Mouse (Mus musculus) 3T3-L1 (cell line): ENCODE data around the gene Rnf126.

ENCODE experiments used
- DNase-seq: peaks from one replicate; pipeline ENCODE4 v3.0.0-alpha.2; 2015; ENCODE audit warnings: low read depth, low spot score

Rnf126 gene

GRCm38 (mm10) chr10:79735361-79735760 lies 31.4 kb downstream of the Rnf126 start:
- DNase-seq, result no peak

GRCm38 (mm10) chr10:79733847-79734246 lies 32.9 kb downstream of the Rnf126 start:
- DNase-seq, result no peak

DNA sequence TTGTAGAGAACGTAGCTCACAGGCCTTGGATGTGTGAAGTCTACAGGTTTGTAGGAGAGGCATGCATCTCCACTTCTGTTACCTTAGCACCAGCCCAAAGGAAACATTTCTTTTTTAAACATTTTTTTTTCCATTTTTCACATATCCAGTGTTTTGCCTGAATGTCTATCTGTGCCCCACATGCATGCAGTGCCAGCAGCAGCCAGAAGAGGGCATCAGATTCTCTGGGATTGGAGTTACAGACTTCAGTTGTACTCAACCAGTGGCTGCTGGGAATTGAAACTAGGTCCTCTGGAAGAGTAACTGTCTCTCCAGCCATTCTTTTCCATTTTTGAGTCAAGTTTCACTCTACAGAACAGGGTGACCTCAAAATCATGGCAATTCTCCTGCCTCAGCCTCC lies 34.3 kb downstream of the Rnf126 start:
- no peak for DNase-seq

DNA sequence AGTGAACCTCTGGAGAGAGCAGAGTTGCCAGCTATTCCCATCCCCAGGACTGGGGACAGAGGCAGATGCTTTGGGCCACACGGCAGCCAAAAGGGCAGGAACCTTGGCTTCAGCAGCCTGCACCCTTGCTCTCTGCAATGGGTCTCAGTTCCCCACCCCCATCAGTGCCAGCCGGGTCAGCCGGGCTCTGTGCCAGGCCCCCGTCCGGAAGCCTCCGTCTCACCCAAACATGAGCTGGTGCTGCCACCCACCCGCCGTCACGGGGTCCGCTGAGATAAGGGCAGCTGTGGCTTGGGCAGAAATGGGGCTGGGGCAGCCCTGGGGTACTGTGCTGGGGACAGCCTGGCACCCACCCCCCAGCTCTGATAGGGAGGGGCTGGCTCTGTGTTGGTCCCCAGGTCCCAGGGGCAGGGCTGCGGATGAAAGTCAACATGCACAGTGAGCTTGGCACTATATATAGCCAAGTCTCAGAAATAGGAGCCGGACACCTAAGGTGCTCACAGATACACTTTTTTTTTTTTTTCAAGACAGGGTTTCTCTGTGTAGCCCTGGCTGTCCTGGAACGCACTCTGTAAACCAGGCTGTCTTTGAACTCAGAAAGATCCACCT lies 37.3 kb downstream of the Rnf126 start:
- DNase-seq, result no peak

DNA sequence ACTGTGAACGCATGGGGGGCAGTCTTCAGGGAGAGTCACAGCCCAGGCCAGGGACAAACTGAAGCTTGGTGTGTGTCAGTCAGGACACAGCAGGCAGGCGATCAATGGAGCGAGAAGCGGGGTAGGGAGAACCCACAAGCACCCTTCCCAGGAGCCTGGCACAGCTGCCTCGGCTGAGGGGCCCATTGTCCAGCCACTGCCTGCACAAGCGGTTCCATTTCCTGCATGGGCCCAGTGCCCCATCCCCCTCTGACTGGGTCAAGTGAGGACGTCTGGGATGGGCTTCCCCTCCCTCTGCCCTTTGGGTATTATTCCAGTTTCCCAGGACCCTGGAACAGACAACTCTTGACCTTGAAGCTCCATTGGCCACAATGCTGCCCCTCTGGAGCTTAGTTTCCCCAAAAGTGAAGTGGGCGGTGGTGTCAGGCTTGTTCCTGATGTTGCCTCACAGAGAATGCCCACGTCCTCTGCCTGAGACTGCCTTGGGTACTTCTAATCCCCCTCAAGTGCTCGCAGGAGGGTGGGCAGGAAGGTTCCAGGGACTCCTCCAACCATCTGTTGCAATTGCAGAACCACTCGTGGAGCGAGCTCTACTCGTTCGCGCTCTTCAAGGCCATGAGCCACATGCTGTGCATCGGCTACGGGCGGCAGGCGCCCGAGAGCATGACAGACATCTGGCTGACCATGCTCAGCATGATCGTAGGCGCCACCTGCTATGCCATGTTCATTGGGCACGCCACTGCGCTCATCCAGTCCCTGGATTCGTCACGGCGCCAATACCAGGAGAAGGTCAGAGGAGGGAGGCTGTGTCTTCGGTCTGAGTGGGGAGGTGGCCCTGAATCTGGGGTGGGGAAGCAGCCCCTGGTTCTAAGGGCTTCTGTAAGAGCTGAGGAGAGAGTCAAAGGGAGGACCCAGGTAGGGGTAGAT lies 38.2 kb downstream of the Rnf126 start:
- DNase-seq, result no peak

DNA sequence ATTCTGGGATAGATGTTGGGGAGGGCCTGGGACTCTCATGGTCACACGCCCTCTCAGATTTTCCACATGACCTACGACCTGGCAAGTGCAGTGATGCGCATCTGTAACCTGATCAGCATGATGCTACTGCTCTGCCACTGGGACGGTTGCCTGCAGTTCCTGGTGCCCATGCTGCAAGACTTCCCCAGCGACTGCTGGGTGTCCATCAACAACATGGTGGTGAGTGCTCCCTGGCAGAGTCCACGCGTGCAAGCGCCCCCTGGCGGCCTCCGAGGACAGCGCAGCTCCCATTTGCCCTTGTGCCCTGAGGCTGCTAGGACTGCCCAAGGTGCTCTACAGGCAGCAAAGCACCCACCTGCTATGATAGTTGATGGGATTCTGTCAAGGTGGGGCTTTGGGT lies 40.7 kb downstream of the Rnf126 start:
- DNase-seq, result no peak

DNA sequence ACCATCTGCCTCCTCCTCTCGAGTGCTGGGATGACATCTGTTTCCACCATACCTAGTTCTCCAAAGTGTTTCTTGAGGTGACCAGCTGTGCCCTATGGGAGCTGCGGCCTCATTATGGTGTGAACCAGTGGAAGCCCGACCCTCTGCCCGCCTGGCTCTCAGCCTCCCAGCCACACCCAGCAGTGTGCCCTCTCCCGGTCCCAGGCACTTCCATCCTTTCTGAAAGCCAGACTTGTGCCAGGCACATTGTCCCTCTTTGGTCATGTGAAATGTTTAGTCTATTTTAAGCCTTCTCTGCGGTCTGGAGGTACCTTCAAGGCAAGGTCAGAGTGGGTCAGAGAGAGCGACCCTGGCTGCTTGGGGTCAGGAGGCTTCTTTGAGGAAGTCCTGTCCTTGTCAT lies 43.1 kb downstream of the Rnf126 start:
- no peak for DNase-seq

DNA sequence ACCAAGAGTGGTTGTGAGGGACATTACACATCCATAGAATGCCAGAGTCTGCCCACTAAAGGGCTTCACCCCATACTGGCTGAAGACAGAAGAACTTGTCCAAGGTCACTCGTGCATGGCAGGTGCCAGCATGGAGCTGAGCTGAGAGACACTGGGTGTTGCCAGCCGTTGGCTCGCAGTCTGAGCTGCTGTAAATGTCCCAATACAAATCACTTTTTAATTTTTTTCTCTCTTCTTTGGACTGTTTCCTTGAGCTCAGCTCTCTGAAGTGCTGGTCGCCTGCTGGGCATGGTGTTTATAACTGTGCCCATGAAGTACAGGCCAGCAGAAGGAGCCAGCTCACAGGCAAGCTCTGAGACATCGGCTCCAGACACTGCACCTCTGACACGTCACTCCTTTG lies 43.7 kb downstream of the Rnf126 start:
- no peak for DNase-seq

DNA sequence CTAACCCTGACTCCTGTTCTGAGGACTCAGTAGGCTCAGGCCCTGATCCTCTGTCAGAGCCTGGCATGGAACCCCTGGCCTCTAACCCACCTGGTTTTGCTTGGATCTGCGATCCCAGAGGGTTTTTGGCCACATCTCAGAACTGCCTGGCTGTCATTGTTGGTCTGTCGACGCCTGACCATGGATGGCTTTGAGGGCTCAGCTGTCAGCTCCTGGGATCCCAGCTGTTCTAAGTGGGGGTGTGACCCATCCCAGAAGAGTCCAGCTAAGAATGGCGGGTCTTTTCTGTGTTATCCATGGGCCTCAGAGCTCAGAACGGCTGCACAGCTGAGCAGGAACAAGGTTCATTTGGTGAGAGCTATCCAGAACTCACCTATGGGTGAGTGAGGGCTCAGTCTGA lies 45.7 kb downstream of the Rnf126 start:
- no peak for DNase-seq

DNA sequence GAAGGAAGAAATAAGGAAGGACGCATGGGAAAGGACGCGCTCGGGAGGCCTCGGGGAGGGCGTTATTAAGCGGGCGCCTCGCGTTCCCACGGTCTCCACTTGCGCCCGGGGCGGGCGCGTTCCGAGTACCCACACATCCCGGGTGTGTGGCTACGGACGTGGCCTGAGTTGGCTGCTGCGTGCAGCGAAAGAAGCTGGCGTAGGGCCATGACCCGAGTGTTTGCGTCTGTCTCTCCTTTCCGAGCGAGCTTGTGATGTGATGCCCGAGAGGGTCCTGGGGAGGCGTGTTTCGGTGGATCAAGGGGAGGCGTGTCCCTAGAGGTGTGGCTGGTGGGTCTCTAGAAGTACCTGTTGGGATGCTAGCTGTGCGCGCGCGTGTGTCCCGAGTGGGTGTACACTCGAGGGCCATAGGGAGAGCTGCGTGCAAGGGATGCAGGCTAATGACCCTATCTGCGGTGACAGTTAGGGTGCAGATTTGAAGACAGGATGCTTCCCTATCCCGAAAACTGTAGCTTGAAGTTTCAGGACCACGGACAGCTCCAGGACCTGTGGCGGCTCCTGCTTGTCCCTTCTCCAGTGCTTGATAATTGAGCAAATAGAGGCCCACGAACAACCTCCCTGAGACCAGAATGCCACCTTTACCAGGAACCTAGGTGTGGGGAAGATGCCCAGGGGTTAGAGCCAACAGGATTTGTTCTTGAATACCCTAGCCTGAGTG lies 49.0 kb downstream of the Rnf126 start:
- DNase-seq, result peak; percentile 79

DNA sequence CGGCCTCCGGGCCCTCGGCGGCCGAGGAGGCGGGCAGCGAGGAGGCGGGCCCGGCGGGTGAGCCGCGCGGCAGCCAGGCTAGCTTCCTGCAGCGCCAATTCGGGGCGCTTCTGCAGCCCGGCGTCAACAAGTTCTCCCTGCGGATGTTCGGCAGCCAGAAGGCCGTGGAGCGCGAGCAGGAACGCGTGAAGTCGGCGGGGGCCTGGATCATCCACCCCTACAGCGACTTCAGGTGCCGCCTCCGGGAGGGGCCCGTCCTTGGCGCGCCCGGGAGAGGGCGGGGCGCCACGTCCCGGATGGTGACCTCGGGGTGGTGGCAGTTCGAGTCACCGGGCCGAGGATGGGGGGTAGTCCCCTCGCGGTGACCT lies 49.8 kb downstream of the Rnf126 start:
- no peak for DNase-seq

GRCm38 (mm10) chr10:79716254-79716987 lies 50.3 kb downstream of the Rnf126 start, which contains the start of gene Hcn2:
TSS of gene Hcn2 (plus strand) at chr10:79716634.
- no peak for DNase-seq

- no peak for DNase-seq
Observed at GRCm38 (mm10) chr10:79714996-79715395, 51.8 kb downstream of the Rnf126 start.

DNA sequence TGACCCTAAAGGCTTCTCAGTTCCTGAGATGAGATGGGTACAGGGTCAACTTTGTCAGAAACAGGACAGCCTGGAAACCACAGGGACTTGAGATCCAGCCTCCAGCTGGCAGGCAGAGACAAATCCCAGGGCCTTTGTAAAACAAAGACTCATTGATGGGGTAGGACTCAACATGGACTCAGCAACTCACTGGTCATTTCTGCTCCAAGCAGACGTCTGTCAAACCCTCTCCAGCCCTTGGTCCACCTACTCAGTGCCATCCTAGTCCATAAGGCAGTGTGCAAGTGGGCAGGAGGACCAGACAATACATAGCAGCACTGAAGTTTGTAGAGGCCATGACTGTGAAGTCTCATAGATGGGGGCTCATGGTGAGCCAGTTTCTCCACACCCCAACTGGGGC lies 53.6 kb downstream of the Rnf126 start:
- DNase-seq, result no peak

DNA sequence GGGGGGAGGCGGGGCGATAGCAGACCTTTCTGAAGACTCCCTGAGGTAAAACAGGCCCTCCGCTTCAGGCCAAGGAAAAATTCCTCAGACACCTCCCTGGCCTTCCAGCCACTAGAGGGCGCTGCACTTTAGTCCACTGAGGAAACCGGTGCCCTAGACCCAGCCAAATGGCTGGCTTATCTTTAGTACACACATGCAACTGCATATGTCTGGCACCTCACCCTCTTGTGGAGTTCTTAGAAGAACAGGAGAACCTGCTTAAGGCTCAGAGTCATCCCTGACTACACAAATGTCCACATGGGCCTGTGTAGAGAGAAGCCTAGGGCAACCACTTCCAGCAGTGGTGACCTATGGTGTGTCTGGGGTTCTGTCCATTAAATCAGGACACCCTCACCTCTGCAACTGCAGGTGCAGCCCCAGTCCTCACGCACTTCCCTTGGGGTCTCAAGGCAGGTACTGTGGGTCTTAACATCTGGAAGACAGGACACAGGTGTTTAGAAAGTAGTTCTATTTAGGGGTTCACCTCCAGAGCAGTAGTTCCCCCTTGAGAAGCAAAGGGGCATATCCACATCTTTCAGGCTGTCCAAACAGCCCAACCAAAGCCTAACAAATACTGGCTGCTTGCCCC lies 54.1 kb downstream of the Rnf126 start:
- DNase-seq, result peak; percentile 83

- peak; percentile 50 for DNase-seq
Observed at GRCm38 (mm10) chr10:79712029-79712428, 54.7 kb downstream of the Rnf126 start.

DNA sequence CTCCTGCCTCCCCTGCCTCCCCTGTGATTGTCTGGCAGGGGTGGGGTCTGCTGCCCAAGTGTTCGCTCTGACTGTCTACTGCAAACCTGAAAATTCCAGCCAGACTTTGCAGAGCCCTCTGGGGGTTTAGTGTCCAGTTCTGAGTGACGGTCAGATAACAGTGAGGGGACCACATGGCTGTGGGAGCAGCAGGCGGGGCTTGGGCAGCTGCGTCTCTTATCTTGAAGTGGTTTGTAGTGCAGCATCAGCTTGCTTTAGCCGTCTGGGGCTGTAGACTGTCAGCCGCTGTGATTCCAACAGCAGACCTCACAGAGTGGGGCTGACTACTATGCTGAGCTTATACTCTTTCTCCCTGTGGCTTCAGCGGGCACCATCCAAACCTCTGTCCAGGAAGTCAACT lies 57.4 kb downstream of the Rnf126 start:
- DNase-seq, result no peak

DNA sequence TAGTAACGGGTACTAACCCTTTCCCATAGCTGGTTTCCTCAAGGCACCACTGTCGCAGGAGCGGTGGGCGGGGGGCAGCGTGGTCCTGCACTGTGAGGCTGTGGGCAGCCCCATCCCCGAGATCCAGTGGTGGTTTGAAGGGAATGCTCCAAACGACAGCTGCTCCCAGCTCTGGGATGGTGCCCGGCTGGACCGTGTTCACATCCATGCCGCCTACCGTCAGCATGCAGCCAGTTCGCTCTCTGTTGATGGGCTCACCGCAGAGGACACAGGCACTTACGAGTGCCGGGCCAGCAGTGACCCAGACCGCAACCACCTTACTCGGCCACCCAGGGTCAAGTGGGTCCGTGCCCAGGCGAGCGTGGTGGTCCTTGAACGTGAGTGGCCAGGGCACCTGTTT lies 58.1 kb downstream of the Rnf126 start:
- no peak for DNase-seq
